Mouse (Mus musculus) heart, postnatal 0 days (tissue): Measurements from ENCODE around the gene Lonp2. TPM values are rescaled to one million over a fixed set of nuclear protein-coding genes. Genes with fewer than 3 reads are reported as not detected.
A peak's percentile ranks its signal among the peaks of the same experiment; 100 is the strongest.

ENCODE experiments used
- ATAC-seq: fragments of 200-750 bp; cut with Nextera tagmentation; 2 replicates; pipeline ENCODE4 v1.8.0; 2017; ENCODE audit warnings: low read depth, moderate number of reproducible peaks, moderate library complexity; ENCODE audit not compliant: insufficient read depth
- DNase-seq: peaks from one replicate; pipeline ENCODE4 v3.0.0-alpha.2; 2016; ENCODE audit warnings: low spot score
- H3K27ac ChIP-seq: fragments of 300-500 bp; sonication (generic); 2 replicates; pipeline ENCODE4 v1.5.1; 2014; ENCODE audit warnings: low read depth, mild to moderate bottlenecking
- H3K27me3 ChIP-seq: fragments of 300-500 bp; sonication (generic); 2 replicates; pipeline ENCODE4 v1.6.1; 2014; ENCODE audit warnings: low read length, mixed read lengths; ENCODE audit not compliant: control insufficient read depth, insufficient read depth
- H3K36me3 ChIP-seq: fragments of 300-500 bp; sonication (generic); replicated peaks from 2 replicates; pipeline ENCODE4 v1.6.1; 2014; ENCODE audit warnings: low read length, mixed read lengths; ENCODE audit not compliant: control insufficient read depth, insufficient read depth
- H3K4me1 ChIP-seq: fragments of 300-500 bp; sonication (generic); 2 replicates; pipeline ENCODE4 v1.6.1; 2014; ENCODE audit warnings: antibody characterized with exemption; ENCODE audit not compliant: control insufficient read depth, insufficient read depth
- H3K4me2 ChIP-seq: fragments of 300-500 bp; sonication (generic); 2 replicates; pipeline ENCODE4 v1.6.1; 2014; ENCODE audit warnings: low read depth, mild to moderate bottlenecking, low read length, moderate library complexity
- H3K4me3 ChIP-seq: fragments of 300-500 bp; sonication (generic); 2 replicates; pipeline ENCODE4 v1.5.1; 2014; ENCODE audit warnings: low read depth, low read length
- H3K9ac ChIP-seq: fragments of 300-500 bp; sonication (generic); replicated peaks from 2 replicates; pipeline ENCODE4 v1.6.1; 2014; ENCODE audit warnings: low read depth, low read length, mixed read lengths
- H3K9me3 ChIP-seq: fragments of 300-500 bp; sonication (generic); replicated peaks from 2 replicates; pipeline ENCODE4 v1.6.1; 2016; ENCODE audit warnings: low read length; ENCODE audit not compliant: control insufficient read depth
- CTCF ChIP-seq: IDR thresholded peaks from 2 replicates; pipeline ENCODE4 v1.5.1; 2016; ENCODE audit warnings: antibody characterized with exemption, control low read depth, low read depth
- EP300 ChIP-seq: IDR thresholded peaks from 2 replicates; pipeline ENCODE4 v1.6.1; 2016; ENCODE audit warnings: antibody characterized with exemption, low read depth
- WGBS: fragments of 180-500 bp; shearing (Covaris S2); extraction: QIAGEN DNeasy Blood & Tissue Kit; methylation state at CpG from one replicate; pipeline ENCODE4 v1.1.7; 2014; 5-methylcytosine and 5-hydroxymethylcytosine counted together
- polyA plus RNA-seq: library from polyadenylated mRNA; unstranded; fragments of >200 nt; fragmentation: Nextera tagmentation; extraction: Ambion mirVana; gene quantifications from 2 replicates; pipeline ENCODE4 v1.2.1, GENCODE M21; 2015
- total RNA-seq: library from RNA; depleted of rRNA; stranded (reverse); fragments of >200 nt; gene quantifications from 2 replicates; pipeline ENCODE4 v1.2.3, GENCODE M21; 2014; ENCODE audit warnings: low replicate concordance

Lonp2 gene
- total and polyA plus RNA-seq, 2 experiments from 2014 or later = 60.1 to 63.0 TPM

DNA sequence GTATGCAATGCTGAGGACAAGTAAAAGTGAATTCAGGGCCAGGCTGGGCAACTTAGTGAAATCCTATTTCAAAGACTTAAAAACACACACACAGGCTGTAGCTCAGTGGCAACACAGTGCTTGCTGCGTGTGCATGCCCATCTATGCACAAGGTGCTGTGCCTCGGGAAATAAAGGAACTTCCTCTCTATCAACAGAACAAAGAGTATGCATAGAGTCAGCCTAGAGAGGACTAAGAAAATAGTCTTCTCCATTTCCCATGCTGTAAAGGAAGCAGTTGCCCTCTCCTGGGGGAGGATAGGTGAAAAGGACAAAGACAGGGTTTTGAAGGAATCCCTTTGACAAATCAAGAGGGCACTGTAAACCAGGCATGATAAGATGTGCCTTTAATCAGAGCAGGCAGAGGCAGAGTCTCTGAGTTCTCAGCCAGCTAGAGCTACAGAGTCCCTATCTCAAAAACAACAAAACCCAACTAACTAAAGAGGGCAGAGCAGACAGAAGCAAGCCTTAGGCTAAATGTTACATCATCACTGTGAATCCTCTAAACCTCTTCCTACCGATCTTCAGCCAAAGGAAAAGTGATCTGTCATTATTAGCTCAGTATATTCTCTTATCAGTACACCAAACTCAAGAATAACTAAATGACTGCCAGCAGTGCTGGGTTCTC is 111.7 kb downstream of the Lonp2 start:
- ATAC-seq = no peak
- peaks cover 39% of the 10 kb centered on the region for H3K4me1 ChIP-seq

GRCm38 (mm10) chr8:86740899-86741298 is 117.1 kb downstream of the Lonp2 start:
- TF ChIP-seq CTCF (no peak), EP300 (no peak)
- Histone ChIP-seq H3K4me3 (no peak overlapping the region), H3K9ac (no peak overlapping the region), H3K4me1 (peaks cover 47% of the 10 kb centered on the region), H3K27me3 (no peaks in the 10 kb centered on the region), H3K36me3 (no peaks in the 10 kb centered on the region), H3K27ac (no peak overlapping the region), H3K4me2 (no peak overlapping the region), H3K9me3 (no peaks in the 10 kb centered on the region)
- DNase-seq = no peak
- ATAC-seq = no peak

More for the DNA sequence above, 111.7 kb downstream of the Lonp2 start:
- Histone ChIP-seq H3K4me2 (no peak overlapping the region; the same call in 1 of the 2 replicates), H3K27ac (peak overlapping the region; percentile 2; the same call in 1 of the 2 replicates), H3K9ac (no peak overlapping the region), H3K9me3 (no peaks in the 10 kb centered on the region), H3K36me3 (no peaks in the 10 kb centered on the region), H3K4me3 (no peak overlapping the region), H3K27me3 (no peaks in the 10 kb centered on the region)
- TF ChIP-seq CTCF = no peak
- TF ChIP-seq EP300 = no peak
- WGBS = 16% methylated on average over 3 of the region's 3 CpGs
- no peak for DNase-seq

DNA sequence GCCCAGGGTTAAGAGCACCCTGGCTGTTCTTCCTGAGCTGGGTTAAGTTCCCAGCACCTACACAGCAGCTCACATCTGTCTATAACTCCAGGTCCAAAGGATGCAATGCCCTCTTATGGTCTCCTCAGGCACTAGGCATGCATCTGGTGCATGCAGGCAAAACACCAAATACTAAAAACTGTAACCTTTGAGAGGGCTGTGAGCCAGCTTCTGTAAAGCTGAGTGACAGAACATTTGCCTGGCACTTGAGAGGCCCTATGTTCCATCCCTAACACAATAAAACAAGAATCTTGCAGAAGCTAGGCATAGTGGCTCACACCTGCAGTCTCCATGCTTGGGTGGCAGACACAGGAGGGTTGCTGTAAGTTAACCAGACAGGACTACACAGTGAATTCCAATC is 117.8 kb downstream of the Lonp2 start:
- H3K36me3 ChIP-seq = no peaks in the 10 kb centered on the region
- peaks cover 46% of the 10 kb centered on the region for H3K4me1 ChIP-seq

GRCm38 (mm10) chr8:86742605-86743345 is 118.9 kb downstream of the Lonp2 start:
- Histone ChIP-seq H3K4me3 (no peak overlapping the region), H3K36me3 (no peaks in the 10 kb centered on the region), H3K4me2 (peak overlapping the region; percentile 16; the same call in 1 of the 2 replicates), H3K4me1 (peaks cover 49% of the 10 kb centered on the region), H3K9me3 (no peaks in the 10 kb centered on the region), H3K9ac (no peak overlapping the region), H3K27ac (peak overlapping the region; percentile 38), H3K27me3 (no peaks in the 10 kb centered on the region)
- no peak for TF ChIP-seq EP300
- TF ChIP-seq CTCF = no peak
- no peak for ATAC-seq
- no peak for DNase-seq
- 57% methylated on average over 7 of the region's 7 CpGs for WGBS

More for the DNA sequence above, 117.8 kb downstream of the Lonp2 start:
- ATAC-seq (no peak), DNase-seq (no peak)
- Histone ChIP-seq H3K9ac (no peak overlapping the region), H3K4me3 (no peak overlapping the region), H3K4me2 (no peak overlapping the region), H3K27ac (no peak overlapping the region), H3K27me3 (no peaks in the 10 kb centered on the region), H3K9me3 (no peaks in the 10 kb centered on the region)
- no peak for TF ChIP-seq CTCF
- TF ChIP-seq EP300 = no peak

DNA sequence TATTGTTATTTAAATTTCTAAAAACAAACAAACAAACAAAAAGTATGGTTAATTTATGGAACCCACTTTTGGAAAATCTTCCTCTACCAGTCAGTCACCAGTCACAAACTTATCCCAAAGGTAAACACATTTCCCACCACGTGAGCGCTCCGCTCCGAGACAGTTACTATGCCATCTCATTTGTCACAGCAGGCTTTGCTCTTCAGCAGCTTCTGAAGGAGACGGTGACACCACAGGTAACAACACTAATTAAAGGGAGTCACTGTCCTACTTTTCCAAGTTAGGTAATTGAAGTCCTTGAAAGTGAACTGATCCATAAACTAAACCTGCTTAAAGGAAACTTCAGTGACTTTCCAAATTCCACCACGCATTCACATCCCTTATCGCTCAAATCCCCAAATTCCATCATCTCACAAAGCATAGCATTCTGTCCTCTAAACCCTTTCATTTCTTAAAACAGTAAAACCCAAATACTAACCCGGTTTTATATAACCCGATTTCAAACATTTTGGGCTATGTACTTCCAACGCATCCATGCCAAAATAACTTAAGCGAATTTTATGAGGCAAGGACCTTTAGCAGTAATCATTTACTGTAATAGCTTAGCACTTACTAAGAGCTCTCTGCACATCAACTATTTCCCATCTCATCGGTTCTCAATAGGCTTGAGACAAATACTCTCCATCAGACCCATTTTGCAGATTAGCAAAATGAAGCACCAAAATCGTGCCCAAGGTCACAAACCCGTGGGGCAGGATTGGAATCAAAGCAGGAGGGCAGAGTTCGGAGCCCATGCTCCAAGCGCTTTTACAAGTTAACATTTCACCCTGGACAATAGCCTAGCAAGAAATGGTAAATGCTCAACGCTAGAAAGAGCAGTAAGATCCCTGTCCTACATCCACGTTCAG is 120.7 kb downstream of the Lonp2 start:
- ATAC-seq = no peak
- WGBS = 8% methylated on average over 18 of the region's 18 CpGs
- peak overlapping the region; percentile 77 for H3K4me2 ChIP-seq
- TF ChIP-seq EP300 = no peak
- no peak for TF ChIP-seq CTCF
- peak overlapping the region; percentile 86 for H3K4me3 ChIP-seq
- H3K9ac ChIP-seq = peak overlapping the region; percentile 97
- peaks cover 45% of the 10 kb centered on the region for H3K4me1 ChIP-seq
- DNase-seq = no peak
- no peaks in the 10 kb centered on the region for H3K36me3 ChIP-seq
- no peaks in the 10 kb centered on the region for H3K9me3 ChIP-seq
- peak overlapping the region; percentile 95 for H3K27ac ChIP-seq
- no peaks in the 10 kb centered on the region for H3K27me3 ChIP-seq
